Mouse (Mus musculus): ENCODE measurements around the gene Nkain4. TPM values are rescaled to one million over a fixed set of nuclear protein-coding genes. Genes with fewer than 3 reads are reported as not detected.
A peak's percentile ranks its signal among the peaks of the same experiment; 100 is the strongest.

Nkain4 gene
- polyA plus RNA-seq, 1 experiment from 2014 or later: 2.6 TPM

DNA sequence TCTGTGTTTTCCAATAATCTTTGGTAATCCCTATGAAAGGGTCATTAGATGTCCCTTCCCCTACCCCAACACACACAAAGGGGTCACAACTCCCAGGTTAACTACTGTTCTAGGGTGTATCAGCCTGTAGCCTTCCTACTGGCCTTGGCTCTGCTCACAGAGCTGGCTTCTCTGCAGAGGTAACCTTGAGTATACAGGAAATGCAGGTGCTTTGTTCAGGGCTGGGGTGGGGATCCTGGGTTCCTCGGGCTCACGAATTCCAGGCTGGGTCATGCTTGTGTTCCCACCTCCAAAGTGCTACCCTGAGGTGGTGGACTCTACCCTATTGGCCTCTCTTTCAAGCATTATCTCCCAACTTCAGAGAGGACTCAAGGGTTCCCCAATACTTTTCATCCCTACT is 31.1 kb upstream of the Nkain4 start:
- Histone ChIP-seq H3K9me3 (replicated peaks) (no peaks in the 10 kb centered on the region), H3K27me3 (no peaks in the 10 kb centered on the region), H3K27ac (no peak overlapping the region), H3K36me3 (peaks cover 26% of the 10 kb centered on the region), H3K4me3 (replicated peaks) (no peak overlapping the region), H3K4me1 (replicated peaks) (peaks cover 3% of the 10 kb centered on the region; the same call in 1 of the 2 replicates), H3K9ac (no peak overlapping the region), H3K4me2 (no peak overlapping the region)
- ATAC-seq (ENCODE audit: low read depth) (no peak), DNase-seq (no peak)
- 69% methylated on average over 2 of the region's 2 CpGs for whole genome bisulfite sequencing (ENCODE audit: insufficient replicate concordance)

DNA sequence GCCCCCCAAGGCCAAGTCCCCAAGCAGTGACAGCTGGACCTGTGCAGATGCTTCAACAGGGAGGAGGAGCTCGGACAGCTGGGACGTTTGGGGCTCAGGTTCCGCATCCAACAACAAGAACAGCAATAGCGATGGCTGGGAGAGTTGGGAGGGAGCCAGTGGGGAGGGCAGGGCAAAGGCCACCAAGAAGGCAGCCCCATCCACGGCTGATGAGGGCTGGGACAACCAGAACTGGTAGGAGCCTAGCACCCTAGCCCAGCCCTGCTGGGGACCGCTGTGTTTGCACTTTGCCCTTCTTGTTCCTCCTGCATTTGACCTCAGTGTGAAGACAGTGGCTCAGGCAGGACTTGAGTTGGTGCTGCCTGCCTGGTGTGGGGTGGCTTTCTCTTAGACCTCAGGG is 26.6 kb upstream of the Nkain4 start:
- DNase-seq (no peak), ATAC-seq (ENCODE audit: low read depth) (no peak)
- Histone ChIP-seq H3K4me3 (replicated peaks) (no peak overlapping the region), H3K36me3 (peaks cover 71% of the 10 kb centered on the region), H3K9ac (no peak overlapping the region), H3K4me2 (no peak overlapping the region), H3K4me1 (replicated peaks) (peaks cover 3% of the 10 kb centered on the region; the same call in 1 of the 2 replicates), H3K9me3 (replicated peaks) (no peaks in the 10 kb centered on the region), H3K27ac (no peak overlapping the region), H3K27me3 (no peaks in the 10 kb centered on the region)
- 81% methylated on average over 6 of the region's 6 CpGs for WGBS (ENCODE audit: insufficient replicate concordance)

DNA sequence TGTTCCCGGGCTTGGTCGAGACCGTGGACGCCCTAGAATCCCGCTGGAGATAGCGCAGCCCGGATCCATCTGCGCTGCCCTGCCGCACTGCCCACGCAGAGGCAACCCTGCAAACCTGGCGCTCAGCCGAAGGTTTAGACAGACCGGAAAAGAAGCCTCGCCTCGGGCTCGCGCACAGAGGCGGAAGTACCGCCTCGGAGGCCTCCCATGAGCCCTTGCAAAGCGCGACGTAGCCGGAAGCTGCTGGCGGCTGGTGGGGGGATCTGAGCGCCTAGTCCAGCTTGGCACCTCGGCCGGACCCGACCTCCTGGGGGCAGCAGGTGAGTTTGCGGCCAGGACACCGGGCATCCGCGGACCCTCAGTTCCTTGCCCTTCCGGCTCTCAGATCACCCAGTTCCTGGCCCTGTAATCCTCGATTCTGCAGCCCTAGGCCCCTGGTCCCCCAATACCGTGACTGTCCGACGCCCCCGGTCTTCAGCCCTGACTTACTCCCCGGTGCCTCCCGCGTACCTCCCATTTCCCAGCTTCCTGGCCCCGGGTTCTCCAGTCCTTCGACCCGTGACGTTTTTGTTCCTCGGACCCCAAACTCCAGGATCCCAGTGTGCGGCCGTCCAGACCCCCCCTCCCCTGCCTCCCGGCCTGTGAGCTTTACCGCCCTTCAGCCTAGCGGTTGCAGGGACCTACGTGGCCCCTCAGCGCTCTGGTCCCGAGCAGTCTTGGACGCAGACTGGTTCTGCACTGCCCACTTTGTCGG is 12.7 kb upstream of the Nkain4 start, which contains the start of gene Arfgap1:
Arfgap1 (plus strand) TSS at position 216 of the 754 bp plus-strand sequence.
- WGBS (ENCODE audit: insufficient replicate concordance): under 1% methylated on average over 57 of the region's 57 CpGs
- Histone ChIP-seq H3K27ac (peak within 1 kb of the TSS; percentile 87), H3K9me3 (replicated peaks) (no peaks in the 10 kb centered on the region), H3K4me1 (replicated peaks) (peaks cover 49% of the 10 kb centered on the region), H3K4me3 (replicated peaks) (peak within 1 kb of the TSS; percentile 96), H3K27me3 (no peaks in the 10 kb centered on the region), H3K36me3 (peaks cover 35% of the 10 kb centered on the region), H3K4me2 (peak within 1 kb of the TSS; percentile 90), H3K9ac (peak within 1 kb of the TSS; percentile 96)
- ATAC-seq (ENCODE audit: low read depth) (peak; percentile 92), DNase-seq (peak; percentile 79)

DNA sequence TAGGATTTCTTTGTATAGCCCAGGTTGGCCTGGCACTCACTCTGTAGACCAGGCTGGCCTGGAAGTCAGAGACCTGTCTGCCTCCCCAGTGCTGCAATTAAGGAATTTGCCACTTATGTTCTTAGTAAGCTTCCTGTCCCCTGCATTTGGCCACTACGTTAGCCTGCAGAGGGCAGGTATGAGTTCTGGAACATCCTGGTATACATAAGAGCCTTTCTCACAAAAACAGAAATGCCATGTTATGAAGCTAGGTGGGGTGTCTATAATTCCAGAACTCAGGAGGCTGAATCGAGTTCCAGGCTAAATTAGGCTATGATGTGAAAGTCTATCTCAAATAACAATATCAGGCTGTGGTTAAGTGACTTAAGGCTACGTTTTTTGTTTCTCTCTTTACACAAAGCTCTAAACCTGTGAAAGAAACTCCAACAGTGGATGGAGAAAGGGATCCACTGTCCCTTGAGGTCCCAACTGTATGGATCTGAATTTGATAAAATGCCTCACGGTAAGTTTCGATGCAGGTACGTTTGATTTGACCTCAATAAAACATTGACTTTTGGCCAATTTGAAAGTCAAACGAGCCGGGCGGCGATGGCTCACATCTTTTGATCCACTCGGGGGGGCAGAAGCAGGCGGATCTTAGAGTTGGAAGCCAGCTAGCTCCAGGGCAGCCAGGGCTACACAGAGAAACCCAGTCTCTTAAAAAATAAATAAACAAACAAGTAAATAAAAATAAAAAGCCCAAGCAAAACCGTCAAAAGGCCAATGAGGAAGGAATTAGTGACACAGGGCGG is 11.8 kb upstream of the Nkain4 start:
- peaks cover 54% of the 10 kb centered on the region for H3K4me1 ChIP-seq (replicated peaks)

DNA sequence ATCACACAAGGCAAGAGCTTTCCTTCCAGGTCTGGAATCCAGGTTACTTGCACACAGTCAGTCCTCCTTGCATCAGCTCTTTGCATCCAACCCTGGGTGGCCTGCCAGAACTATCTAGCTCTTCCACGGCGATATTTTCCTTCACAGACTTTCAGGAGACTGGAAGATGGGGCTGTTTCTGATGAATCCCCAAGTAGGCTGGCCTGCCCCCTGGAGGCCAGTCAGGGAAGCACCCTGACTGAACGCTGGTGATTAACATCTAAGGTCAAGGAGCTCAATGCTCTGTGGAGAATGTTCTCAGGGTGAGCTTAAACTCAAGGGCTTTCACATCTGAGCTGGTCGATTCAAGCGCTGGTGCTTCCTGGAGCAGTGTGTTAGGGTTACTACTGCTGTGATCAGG is 9.5 kb upstream of the Nkain4 start:
- H3K36me3 ChIP-seq: peaks cover 3% of the 10 kb centered on the region; the same call in 1 of the 2 replicates
- no peaks in the 10 kb centered on the region for H3K9me3 ChIP-seq (replicated peaks)
- no peak overlapping the region for H3K4me2 ChIP-seq
- H3K27ac ChIP-seq: no peak overlapping the region
- no peak overlapping the region for H3K4me3 ChIP-seq (replicated peaks)
- no peaks in the 10 kb centered on the region for H3K27me3 ChIP-seq
- no peak for ATAC-seq (ENCODE audit: low read depth)
- H3K9ac ChIP-seq: no peak overlapping the region
- WGBS (ENCODE audit: insufficient replicate concordance): 5% methylated on average over 5 of the region's 5 CpGs
- H3K4me1 ChIP-seq (replicated peaks): peaks cover 43% of the 10 kb centered on the region
- peak; percentile 58 for DNase-seq

More for the DNA sequence above, 11.8 kb upstream of the Nkain4 start:
- Histone ChIP-seq H3K27ac (peak overlapping the region; percentile 87), H3K36me3 (peaks cover 26% of the 10 kb centered on the region), H3K4me2 (peak overlapping the region; percentile 90), H3K27me3 (no peaks in the 10 kb centered on the region), H3K9ac (peak overlapping the region; percentile 96), H3K9me3 (replicated peaks) (no peaks in the 10 kb centered on the region), H3K4me3 (replicated peaks) (peak overlapping the region; percentile 96)
- ATAC-seq (ENCODE audit: low read depth): peak; percentile 31; the same call in 1 of the 2 replicates
- 9% methylated on average over 14 of the region's 14 CpGs for WGBS (ENCODE audit: insufficient replicate concordance)
- no peak for DNase-seq

DNA sequence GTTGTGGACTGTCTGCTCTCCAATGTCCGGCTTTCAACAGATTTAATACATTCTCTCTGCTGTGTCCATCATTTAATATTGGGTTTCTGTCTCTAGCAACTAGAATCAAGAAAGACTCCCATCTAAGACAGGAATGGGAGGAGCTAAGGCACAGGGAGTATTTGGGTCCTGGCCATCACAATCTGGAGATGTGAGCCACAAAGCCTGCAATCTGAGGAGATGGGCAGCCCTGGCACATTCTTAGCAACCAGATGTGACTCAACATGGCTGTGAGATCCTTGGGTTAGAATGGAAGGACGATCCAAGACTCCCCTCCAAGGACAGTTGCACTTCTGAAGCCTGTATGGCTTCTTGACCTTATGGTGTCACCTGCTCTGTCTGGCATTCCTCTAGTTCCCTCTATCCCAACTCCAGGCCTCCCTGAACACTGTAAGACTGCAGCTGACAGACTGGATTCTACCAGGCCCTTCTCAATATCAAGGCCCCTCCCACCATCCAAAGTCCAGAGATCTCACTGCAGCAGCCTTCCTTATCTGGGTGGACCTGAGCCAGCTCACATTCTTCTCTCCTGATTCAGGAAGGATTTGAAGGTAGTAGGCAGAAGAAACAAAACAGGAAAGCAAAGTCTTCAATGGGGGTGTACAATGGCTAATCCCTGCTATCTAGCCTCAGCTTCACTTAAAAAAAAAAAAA is 8.3 kb upstream of the Nkain4 start:
- Histone ChIP-seq H3K36me3 (no peaks in the 10 kb centered on the region), H3K9me3 (replicated peaks) (no peaks in the 10 kb centered on the region), H3K4me3 (replicated peaks) (no peak overlapping the region), H3K9ac (no peak overlapping the region), H3K4me1 (replicated peaks) (peaks cover 31% of the 10 kb centered on the region), H3K27ac (no peak overlapping the region), H3K27me3 (peaks cover 5% of the 10 kb centered on the region; the same call in 1 of the 2 replicates), H3K4me2 (no peak overlapping the region)
- 55% methylated on average over 2 of the region's 2 CpGs for WGBS (ENCODE audit: insufficient replicate concordance)
- ATAC-seq (ENCODE audit: low read depth) (no peak), DNase-seq (no peak)

DNA sequence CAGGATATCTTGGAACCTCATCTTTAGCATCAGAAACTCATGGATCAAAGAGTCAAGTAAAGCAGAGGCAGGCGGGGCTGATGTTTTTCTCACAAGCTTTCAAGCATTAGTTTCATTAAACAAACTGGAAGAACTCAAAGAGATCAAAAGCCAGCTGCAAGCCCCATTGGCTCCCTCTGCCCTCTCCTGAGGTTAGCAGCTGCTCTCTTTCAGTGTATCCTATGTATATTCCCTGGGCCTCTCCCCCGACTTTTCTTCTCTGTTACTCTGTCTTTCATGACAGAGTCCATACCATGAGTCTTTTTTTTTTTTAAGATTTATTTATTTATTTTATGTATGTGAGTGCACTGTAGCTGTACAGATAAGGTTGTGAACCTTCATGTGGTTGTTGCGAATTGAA is 5.7 kb upstream of the Nkain4 start:
- Histone ChIP-seq H3K9ac (no peak overlapping the region), H3K9me3 (replicated peaks) (no peaks in the 10 kb centered on the region), H3K4me3 (replicated peaks) (no peak overlapping the region), H3K4me1 (replicated peaks) (peaks cover 23% of the 10 kb centered on the region), H3K36me3 (no peaks in the 10 kb centered on the region), H3K27ac (no peak overlapping the region), H3K27me3 (peaks cover 26% of the 10 kb centered on the region), H3K4me2 (no peak overlapping the region)
- DNase-seq (no peak), ATAC-seq (ENCODE audit: low read depth) (no peak)
- WGBS (ENCODE audit: insufficient replicate concordance): 43% methylated on average over 3 of the region's 3 CpGs

DNA sequence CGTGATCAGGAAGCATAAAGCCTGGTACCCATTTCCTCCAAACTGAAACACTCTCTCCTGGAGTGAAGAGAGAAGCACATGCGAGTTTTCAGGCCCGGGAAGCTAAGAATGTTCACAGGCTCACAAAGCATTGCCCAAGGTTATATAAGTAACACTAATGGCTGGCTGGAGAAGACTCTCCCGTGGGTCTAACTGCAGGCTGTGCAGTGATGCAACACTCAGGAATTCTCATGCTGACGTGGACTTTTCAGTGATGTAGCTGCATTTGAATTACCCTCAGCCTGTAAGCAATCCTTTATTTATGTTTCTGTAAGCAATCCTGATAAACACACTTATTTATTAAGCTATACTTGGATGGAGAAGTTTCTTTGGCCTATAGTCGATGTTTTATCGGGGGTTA is 5.1 kb upstream of the Nkain4 start:
- no peak for ATAC-seq (ENCODE audit: low read depth)

DNA sequence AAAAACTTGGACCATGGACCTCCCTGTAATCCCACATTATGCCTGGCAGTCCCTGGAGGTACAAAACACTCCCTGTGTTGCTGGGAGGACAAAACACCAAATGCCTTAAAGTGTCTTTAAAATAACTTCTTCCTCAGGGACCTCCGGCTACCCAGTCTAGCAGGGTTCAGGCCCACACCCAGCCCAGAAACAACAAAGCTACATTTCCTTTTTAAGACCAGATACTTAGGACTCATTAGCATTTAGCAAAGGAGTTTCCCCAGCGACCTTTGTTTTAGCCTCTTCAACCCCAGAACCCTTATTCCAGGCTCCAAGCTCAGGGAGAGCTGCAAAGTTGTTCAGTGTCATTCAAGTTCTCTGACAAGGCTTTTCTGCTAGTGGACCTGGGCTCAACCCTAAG is 861 bp downstream of the Nkain4 start:
- H3K4me1 ChIP-seq (replicated peaks): no peaks in the 10 kb centered on the region
- H3K4me3 ChIP-seq (replicated peaks): no peak overlapping the region
- DNase-seq: no peak
- peaks cover 69% of the 10 kb centered on the region for H3K27me3 ChIP-seq
- H3K9ac ChIP-seq: no peak overlapping the region
- no peaks in the 10 kb centered on the region for H3K9me3 ChIP-seq (replicated peaks)
- H3K4me2 ChIP-seq: peak overlapping the region; percentile 59
- no peak overlapping the region for H3K27ac ChIP-seq
- 32% methylated on average over 2 of the region's 2 CpGs for WGBS (ENCODE audit: insufficient replicate concordance)
- ATAC-seq (ENCODE audit: low read depth): no peak
- H3K36me3 ChIP-seq: no peaks in the 10 kb centered on the region

More for the DNA sequence above, 5.1 kb upstream of the Nkain4 start:
- H3K4me1 ChIP-seq (replicated peaks): peaks cover 23% of the 10 kb centered on the region
- no peak overlapping the region for H3K4me3 ChIP-seq (replicated peaks)
- no peak overlapping the region for H3K9ac ChIP-seq
- WGBS (ENCODE audit: insufficient replicate concordance): 58% methylated on average over 7 of the region's 7 CpGs
- H3K4me2 ChIP-seq: no peak overlapping the region
- DNase-seq: no peak
- no peaks in the 10 kb centered on the region for H3K36me3 ChIP-seq
- H3K9me3 ChIP-seq (replicated peaks): no peaks in the 10 kb centered on the region
- H3K27ac ChIP-seq: no peak overlapping the region
- H3K27me3 ChIP-seq: peaks cover 31% of the 10 kb centered on the region

DNA sequence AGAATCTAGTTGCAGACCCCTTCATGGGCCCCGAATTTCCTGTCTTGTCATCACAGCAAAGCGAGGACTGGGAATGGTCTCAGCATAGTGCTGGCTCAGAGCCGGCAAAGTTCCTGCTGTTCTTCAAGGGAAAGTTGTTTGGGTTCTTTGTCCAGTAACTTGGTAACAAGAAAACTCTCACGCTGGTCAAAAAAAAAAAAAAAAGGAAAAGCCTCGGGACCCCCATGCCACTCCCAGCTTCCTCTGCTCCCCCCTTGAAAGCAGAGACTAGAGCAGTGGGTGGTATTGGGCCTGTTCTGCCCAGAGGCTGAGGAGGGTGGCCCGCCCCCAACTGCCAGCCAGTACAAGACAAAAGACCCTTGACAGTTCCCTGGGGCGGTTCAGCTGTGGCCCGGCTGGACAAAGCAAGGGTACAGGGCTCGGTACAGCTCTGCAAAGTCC is 1.7 kb downstream of the Nkain4 start:
- WGBS (ENCODE audit: insufficient replicate concordance): 22% methylated on average over 9 of the region's 9 CpGs
- Histone ChIP-seq H3K4me2 (no peak overlapping the region), H3K36me3 (no peaks in the 10 kb centered on the region), H3K9me3 (replicated peaks) (no peaks in the 10 kb centered on the region), H3K4me3 (replicated peaks) (no peak overlapping the region), H3K9ac (no peak overlapping the region), H3K27ac (no peak overlapping the region), H3K27me3 (peaks cover 64% of the 10 kb centered on the region), H3K4me1 (replicated peaks) (no peaks in the 10 kb centered on the region)
- ATAC-seq (ENCODE audit: low read depth) (no peak), DNase-seq (no peak)

DNA sequence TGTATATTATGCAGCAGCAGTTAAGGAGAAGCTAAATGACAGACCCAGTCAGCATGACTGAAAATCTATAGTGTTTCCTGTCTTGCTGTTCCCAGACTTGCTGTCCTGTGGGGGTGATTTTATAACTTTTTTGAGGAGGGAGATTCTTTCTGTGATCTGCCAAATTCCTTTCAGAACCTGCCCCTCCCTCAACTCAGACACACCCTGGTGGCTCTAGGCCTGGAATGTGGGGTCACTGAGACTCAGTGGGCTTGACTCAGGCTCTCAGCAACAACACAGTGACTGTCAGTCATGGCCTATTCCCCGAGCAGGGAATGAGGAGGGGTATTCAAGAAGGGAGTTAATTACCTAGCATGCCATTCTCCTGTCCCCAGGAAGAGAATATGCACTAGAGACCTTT is 4.6 kb downstream of the Nkain4 start:
- Histone ChIP-seq H3K9me3 (replicated peaks) (no peaks in the 10 kb centered on the region), H3K27me3 (peaks cover 41% of the 10 kb centered on the region), H3K9ac (no peak overlapping the region), H3K27ac (no peak overlapping the region), H3K36me3 (no peaks in the 10 kb centered on the region), H3K4me1 (replicated peaks) (no peaks in the 10 kb centered on the region), H3K4me2 (no peak overlapping the region), H3K4me3 (replicated peaks) (no peak overlapping the region)
- DNase-seq (no peak), ATAC-seq (ENCODE audit: low read depth) (no peak)
- 13% methylated on average over 1 of the region's 1 CpGs for WGBS (ENCODE audit: insufficient replicate concordance)
